Mouse (Mus musculus) kidney, adult 2 months (tissue): Measurements from ENCODE around the gene Golph3.

Experiments used
- CTCF ChIP-seq: fragments of 200-500 bp; conservative IDR thresholded peaks from 2 replicates; pipeline ENCODE4 v1.5.1; 2011; ENCODE audit warnings: low read depth, mild to moderate bottlenecking, control low read depth, low read length, moderate library complexity, mixed read lengths; ENCODE audit not compliant: insufficient read depth, insufficient read length
- POLR2A ChIP-seq: fragments of 200-500 bp; IDR thresholded peaks from one replicate; pipeline ENCODE4 v1.6.1; 2011; ENCODE audit warnings: low read depth, low read length, control low read depth

DNA sequence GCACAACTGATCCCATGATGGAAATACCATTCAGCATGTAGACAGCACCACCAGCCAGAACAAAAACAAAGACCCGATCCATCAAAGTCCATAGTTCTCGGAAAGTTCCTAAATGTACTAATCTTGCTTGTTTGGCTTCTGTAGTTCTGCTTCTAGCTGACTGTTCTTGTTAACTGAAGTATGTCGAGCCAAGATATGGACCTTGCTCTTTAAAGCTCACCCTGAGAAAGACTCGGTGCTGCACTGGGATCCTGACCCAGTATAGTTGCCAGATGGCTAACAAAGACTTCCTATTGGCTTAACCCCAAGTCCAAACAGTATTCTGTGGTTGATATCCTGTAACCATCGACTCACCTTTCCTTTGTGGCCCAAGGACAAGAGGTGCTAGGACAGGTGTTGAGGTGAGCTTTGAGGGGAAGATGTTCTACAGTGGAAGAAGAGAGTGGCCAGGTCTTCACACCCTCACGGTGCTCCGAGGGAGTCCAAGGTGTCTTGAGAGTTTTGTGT lies 23.0 kb upstream of the Golph3 start:
- no peak for TF ChIP-seq CTCF
- no peak for TF ChIP-seq POLR2A
